Mouse (Mus musculus): ENCODE measurements around the gene Elmod3.
"Not testable (repeated sequence)": the region's sequence is repeated elsewhere in the genome, so short reads cannot be mapped to it uniquely, and the experiment has no call there.

Elmod3 gene

DNA sequence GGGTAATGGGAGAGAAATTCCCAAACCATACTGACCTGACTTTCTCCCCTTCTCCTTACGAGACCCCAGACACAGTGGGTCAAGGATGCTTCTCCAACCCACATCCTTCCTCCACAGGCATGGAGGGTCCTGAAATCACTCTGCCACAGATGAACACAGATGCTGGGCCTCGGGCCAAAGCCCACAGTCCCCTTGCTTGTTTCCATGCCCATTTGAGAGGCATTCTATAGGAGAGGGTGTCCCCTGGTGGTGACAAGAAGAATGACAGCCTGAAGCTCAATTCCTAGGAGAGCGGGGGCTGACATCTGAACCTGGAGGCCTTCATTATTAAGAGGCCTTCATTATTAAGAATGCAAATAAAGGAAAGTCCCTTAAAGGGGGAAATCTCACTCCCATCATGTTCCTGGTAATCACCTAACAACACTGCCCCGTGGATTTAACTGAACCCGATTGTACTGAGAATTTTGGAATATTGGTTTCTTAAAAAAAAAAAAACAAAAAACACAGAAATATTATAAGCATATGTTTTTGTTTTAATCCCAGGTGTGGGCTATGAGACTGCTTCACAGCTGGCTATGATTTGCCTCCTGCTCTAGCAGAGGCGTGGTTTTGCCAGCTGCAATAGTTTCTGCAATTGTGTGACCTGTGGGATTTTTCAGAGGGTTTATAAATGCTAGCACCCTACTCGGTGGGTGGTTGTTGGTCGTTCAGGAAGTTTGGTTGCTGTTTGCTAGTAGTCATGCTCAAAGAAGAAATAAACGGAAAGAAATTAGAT is 64.0 kb downstream of the Elmod3 start:
- no peak for DNase-seq (ENCODE audit: low spot score)

GRCm38 (mm10) chr6:72533555-72533954 is 64.7 kb downstream of the Elmod3 start:
- not testable (repeated sequence) for DNase-seq (ENCODE audit: low spot score)

- DNase-seq (ENCODE audit: low spot score): no peak
Observed at GRCm38 (mm10) chr6:72532580-72532979, 65.6 kb downstream of the Elmod3 start.

- no peak for DNase-seq (ENCODE audit: low spot score)
Observed at GRCm38 (mm10) chr6:72528410-72529151, 69.6 kb downstream of the Elmod3 start.

DNA sequence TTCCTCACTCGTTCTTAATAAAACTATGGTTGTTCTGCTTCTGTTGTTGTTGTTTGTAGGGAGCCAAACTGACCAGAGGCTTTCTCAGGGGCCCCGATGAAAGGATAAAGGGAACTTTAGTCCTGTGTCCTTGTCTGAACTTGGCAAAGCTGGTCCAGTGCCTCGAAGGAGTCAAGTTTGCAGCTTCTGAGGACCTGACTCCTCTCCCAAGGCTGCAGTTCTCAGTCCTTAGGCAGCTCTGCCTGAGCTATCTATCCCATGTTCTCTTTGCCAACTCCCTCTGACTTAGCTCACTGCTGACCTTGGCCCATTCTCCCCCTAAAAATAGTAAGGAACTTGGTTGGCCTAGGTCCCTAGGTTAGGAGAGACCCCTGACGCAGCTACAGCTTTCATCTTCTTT is 71.1 kb downstream of the Elmod3 start:
- DNase-seq (ENCODE audit: low spot score): no peak

DNA sequence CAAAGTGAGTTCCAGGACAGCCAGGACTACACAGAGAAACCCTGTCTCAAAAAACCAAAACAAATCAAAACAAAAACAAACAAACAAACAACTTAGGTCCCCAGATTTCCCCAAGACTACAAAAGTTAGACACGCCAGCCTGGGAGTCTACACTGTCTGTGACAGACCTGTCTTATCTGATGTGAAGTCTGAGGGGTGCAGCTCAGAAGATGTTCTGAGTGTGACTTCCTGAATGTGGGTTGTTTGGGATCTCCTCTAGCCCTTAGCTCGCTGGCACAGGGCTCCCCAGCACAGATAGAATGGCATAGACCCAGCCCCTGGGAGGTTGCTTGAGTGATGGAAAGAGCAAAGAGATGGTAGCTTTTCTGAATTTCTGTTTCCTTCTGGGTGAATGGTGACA is 74.1 kb downstream of the Elmod3 start:
- no peak for DNase-seq (ENCODE audit: low spot score)

DNA sequence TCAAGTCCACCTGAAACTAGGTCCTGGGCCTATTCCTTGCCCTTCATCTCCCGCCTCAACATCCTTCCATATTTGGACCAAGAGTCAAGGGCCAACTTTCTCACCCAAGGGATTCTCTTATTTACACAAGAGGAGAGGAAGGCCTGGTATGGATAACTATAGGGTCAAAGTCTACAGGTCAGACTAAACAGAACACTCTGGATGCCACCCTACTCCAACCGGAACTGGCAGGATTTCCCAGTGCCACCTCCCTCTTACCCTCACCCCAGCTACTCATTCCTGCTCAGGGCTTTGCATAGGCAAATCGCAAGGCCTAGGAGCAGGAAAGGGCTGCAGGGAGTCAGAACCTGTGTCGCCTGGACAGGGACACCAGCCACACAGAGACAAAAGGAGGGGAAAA is 75.0 kb downstream of the Elmod3 start:
- no peak for DNase-seq (ENCODE audit: low spot score)

GRCm38 (mm10) chr6:72522288-72522687 is 75.9 kb downstream of the Elmod3 start:
- DNase-seq (ENCODE audit: low spot score): no peak

DNA sequence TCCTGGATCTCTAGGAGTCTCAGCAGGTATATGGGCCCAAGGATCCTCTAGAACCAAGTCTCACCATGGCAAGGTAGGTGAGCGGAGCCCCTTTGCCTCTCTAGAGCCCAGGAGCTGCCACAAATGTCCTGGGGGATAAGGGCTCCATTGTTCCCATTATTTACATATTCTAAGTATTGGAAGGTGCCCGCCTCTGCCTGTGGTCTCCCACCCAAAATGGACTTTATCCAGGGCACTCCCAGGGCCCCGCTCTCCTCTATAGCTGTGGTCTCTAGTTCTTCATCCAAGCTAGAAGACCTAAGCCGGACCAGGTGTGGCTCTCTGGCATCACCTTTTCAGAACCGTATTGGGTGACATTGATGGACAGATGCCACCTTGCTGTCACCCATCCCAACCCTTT is 76.6 kb downstream of the Elmod3 start, which contains the start of gene Sh2d6:
Sh2d6 (minus strand) TSS at position 101 of the 400 bp plus-strand sequence.
- no peak for DNase-seq (ENCODE audit: low spot score)

- no peak for DNase-seq (ENCODE audit: low spot score)
Observed at GRCm38 (mm10) chr6:72520904-72521303, 77.3 kb downstream of the Elmod3 start.

DNA sequence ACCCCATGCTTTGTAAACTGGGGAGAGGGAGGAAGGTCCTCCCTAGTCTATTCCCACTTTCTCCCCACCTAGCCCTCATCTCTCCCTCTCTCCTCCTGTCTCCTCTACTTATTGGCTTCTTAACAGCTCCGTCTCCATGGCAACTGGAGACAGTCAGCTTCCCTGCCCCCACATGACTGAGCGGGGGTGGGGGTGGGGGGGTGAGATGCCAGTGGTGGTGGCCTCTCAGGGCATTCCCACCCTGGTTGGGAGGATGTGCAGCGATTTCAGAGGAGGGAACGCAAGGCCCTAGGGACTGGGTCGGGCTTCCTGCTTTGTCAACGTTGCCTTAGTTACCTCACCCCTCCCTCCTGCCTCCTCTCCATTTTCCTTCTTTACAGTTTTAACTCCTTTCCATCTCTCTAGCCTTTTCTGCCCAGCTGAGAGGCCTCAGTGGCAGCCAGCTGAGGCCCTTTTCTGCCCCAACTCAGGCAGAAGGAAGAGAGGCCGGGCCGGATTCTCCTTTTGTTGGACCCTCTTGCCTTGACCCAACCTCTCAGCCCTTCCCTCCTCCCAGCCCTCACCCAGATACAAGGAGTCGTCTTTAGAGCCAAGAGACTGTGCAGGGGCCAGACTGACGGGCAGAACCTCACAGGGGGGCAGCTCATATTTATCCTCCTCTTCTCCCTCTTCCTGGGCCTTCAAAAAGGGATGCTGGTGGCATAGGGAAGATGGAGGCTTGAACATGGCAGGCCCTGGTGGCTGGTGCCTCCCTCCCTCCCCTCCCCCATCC is 78.1 kb downstream of the Elmod3 start:
- DNase-seq (ENCODE audit: low spot score): no peak

GRCm38 (mm10) chr6:72519303-72519702 is 78.9 kb downstream of the Elmod3 start:
- no peak for DNase-seq (ENCODE audit: low spot score)

GRCm38 (mm10) chr6:72518842-72519241 is 79.4 kb downstream of the Elmod3 start:
- no peak for DNase-seq (ENCODE audit: low spot score)

Measured in urinary bladder, postnatal 25 days (tissue).